Mouse (Mus musculus) left cerebral cortex, postnatal 14 days (tissue): Measurements from ENCODE around the gene Olfm3. TPM values are rescaled to one million over a fixed set of nuclear protein-coding genes. Genes with fewer than 3 reads are reported as not detected.

ENCODE experiments used
- DNase-seq, 2 experiments: peaks; one replicate each; pipeline ENCODE4 v3.0.0; 2021 to 2022; ENCODE audit warnings: low spot score in 2 of 2, mixed read lengths in 1 of 2
- intact Hi-C: fragments of 180-260 bp; cut with DNase I; formaldehyde crosslinking; loops from one replicate; pipeline ENCODE4 v1.15.1; 2025
- total RNA-seq, 2 experiments: library from RNA; stranded (reverse); gene quantifications; 2 replicates each; pipeline ENCODE4 v1.2.3; 2021

Gene Olfm3
- total RNA-seq, 2 experiments from 2014 or later: 36.7 to 38.9 TPM

GRCm38 (mm10) chr3:115028611-115029010, 124.7 kb downstream of the Olfm3 start:
- intact Hi-C loops: no loop called here
- DNase-seq: peak; percentile 53 to 56

- DNase-seq: no peak
Observed at GRCm38 (mm10) chr3:115049060-115049459, 145.2 kb downstream of the Olfm3 start.

GRCm38 (mm10) chr3:115064901-115065300, 161.0 kb downstream of the Olfm3 start:
- intact Hi-C loops: no loop called here

More at GRCm38 (mm10) chr3:115049060-115049459, 145.2 kb downstream of the Olfm3 start:
- intact Hi-C loops: no loop called here

GRCm38 (mm10) chr3:115080428-115081181, 176.7 kb downstream of the Olfm3 start:
- no peak for DNase-seq
- intact Hi-C loops: no loop called here

More at GRCm38 (mm10) chr3:115064901-115065300, 161.0 kb downstream of the Olfm3 start:
- no peak for DNase-seq

DNA sequence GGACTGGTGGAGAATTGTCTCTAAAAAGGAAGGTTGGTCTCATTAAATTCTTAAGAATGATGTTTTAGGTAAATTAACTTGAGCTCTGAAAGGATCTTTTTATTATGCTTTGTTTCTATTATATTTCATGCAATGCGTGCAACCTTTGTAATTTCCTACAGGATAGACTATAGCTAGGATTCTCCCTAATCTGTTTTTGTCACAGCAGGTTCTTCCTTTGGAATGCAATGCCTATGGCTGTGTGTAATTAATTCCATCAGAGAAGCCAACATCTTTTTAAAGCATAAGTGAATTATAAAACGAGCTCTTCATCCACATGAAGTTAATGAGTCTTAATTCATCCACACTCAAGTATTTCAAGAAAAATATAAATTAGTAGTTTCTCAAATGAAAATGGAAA, 177.5 kb downstream of the Olfm3 start:
- intact Hi-C loops: no loop called here
- no peak for DNase-seq

GRCm38 (mm10) chr3:115082947-115083346, 179.1 kb downstream of the Olfm3 start:
- intact Hi-C loops: no loop called here
- no peak for DNase-seq

GRCm38 (mm10) chr3:115088281-115088680, 184.4 kb downstream of the Olfm3 start:
- no peak for DNase-seq
- intact Hi-C loops: no loop called here

GRCm38 (mm10) chr3:115090670-115091069, 186.8 kb downstream of the Olfm3 start:
- intact Hi-C loops: no loop called here

DNA sequence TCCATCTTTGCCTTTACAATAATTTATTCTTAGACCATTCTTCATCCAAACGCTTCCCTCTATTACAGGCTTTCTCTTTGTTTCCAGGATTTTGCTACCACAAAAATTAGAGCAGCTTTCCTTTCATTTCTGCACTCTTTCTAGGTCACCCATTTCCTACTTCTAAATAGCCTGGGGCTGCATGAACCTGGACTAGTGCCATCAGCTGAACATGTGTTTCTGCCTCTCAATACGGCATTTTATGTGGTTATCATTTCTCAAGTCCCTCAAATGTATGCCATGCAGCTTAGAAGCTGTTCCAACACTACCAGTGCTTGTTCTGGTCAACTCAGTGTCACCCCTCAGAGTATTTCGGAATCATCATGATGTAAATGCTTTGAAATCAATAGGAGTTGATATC, 191.6 kb downstream of the Olfm3 start:
- intact Hi-C loops: no loop called here
- DNase-seq: no peak

More at GRCm38 (mm10) chr3:115090670-115091069, 186.8 kb downstream of the Olfm3 start:
- no peak for DNase-seq

DNA sequence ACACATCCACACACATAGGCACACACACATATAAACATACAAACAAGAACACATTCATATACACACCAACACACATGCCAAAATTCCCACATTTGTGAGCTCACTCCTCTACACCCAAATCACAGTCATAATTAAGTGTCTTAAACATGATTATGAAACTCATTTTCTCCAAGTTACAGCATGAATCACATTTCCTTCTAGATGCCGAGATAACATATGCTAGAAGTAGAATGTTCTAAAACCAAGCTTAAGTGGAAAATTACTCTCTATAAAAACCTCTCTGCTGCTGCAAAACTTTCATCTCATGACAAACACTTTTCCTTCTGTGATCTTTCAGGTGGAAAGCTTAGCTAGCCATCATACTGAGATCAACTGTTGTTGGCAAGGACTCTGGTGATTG, 195.7 kb downstream of the Olfm3 start:
- intact Hi-C loops: no loop called here
- DNase-seq: no peak

GRCm38 (mm10) chr3:115104155-115104801, 200.4 kb downstream of the Olfm3 start:
- intact Hi-C loops: loop anchor here (10.0 kb wide), 1 partner anchor 199 kb away; the partner anchor contains the start of gene Olfm3
- no peak for DNase-seq

GRCm38 (mm10) chr3:115104802-115105493, 201.1 kb downstream of the Olfm3 start:
- DNase-seq: no peak
- intact Hi-C loops: loop anchor here (10.0 kb wide), 1 partner anchor 200 kb away; the partner anchor contains the start of gene Olfm3

- DNase-seq: no peak
- intact Hi-C loops: no loop called here
Observed at GRCm38 (mm10) chr3:115145722-115146121, 241.8 kb downstream of the Olfm3 start.

DNA sequence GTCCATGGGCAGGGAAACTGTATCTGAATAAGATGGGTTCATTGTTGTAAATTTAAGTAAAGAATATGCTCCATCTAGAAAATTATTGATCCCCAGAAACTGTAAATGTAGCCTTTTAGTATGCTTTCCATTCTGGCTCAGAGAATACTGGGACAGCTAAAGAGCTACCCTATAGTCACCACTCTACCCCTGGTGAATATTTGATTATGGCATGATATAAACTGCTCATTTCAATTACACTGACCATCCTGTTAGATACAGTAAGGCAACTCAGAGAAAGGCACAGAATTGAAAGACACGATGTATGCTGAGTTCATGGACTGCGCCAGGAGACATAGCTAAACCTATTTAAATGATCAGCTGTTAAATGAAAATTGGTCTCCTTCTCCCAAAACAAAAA, 242.4 kb downstream of the Olfm3 start:
- DNase-seq: no peak
- intact Hi-C loops: no loop called here

DNA sequence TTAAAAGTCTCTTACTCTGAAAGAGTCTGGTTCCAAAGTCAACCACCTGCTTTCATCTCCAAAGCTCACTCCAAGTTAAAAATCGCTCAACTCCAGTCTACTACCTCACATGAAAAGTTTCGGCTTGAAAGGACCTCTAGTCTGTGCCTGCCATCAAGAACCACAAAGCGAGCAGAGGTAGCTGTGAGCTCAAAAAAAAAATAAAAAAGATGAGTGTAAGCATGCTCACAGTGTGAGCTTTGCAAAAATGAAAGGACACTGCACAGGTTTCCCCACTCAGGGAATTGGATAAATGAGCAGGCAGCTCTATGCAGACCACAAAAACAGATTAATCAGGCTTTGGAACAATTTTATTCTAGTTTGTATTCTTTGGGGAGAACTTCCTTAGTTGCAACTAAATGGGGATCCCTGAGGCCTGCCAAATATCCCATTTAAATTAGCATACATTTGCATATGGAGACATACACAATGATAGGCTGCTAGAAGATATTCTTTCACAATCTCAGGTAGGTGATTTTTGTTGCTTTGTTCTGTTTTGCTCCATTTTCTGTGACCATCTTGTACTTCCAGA, 255.1 kb downstream of the Olfm3 start:
- no peak for DNase-seq
- intact Hi-C loops: no loop called here

GRCm38 (mm10) chr3:115174625-115175024, 270.7 kb downstream of the Olfm3 start:
- DNase-seq: no peak
- intact Hi-C loops: no loop called here
